Mouse (Mus musculus) layer of hippocampus, adult 8-10 months (tissue): ENCODE measurements around the gene Hivep3. TPM values are rescaled to one million over a fixed set of nuclear protein-coding genes. Genes with fewer than 3 reads are reported as not detected.

Source experiments
- DNase-seq, 2 experiments: peaks; one replicate each; pipeline ENCODE4 v3.0.0; 2022; ENCODE audit warnings: low spot score in 2 of 2
- total RNA-seq, 4 experiments: library from RNA; stranded (reverse); gene quantifications; 2 replicates each; pipeline ENCODE4 v1.2.4; 2022

Gene Hivep3
- total RNA-seq, 4 experiments from 2014 or later: 47.7 to 56.0 (median 51.0) TPM

DNA sequence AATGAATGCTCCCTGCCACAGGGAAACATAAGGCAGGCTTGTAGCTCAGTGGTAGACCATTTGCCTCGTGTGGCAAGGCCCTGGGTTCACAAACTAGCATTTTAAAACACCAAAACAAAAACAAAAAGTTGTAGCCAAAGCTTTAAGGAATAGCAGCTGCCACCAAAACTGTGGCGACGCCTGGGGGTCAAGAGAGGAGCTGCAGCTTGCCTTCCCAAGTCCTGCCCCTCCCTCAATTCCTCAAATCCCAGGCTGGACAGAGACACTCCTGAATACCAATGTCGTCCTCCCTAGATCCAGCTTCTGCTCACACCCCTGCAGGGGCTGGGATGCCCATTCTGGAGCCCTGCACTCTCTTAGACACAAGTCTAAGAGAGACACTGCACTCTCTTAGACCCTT lies 453.4 kb downstream of the Hivep3 start:
- DNase-seq: no peak

Other genes with a start within 250 kb of the Hivep3 start
- 10 to 100 TPM; 11.8 to 18.2 (median 13.2) TPM for gene Rimkla, start 241.2 kb upstream of the Hivep3 start, total RNA-seq
- 10 to 100 TPM; 71.9 to 96.3 (median 78.0) TPM for gene Foxj3, start 196.8 kb upstream of the Hivep3 start, total RNA-seq
- 10 to 100 TPM; 20.4 to 23.7 (median 21.5) TPM for gene Frg2f1, start 194.3 kb upstream of the Hivep3 start, total RNA-seq
- gene Guca2a, start 96.1 kb upstream of the Hivep3 start, total RNA-seq: not detected
- not detected for gene Guca2b, start 74.8 kb upstream of the Hivep3 start, total RNA-seq